Mouse (Mus musculus) megakaryocyte progenitor cell, adult 5-6 weeks (primary cell): ENCODE results near the gene Asic4. TPM values are rescaled to one million over a fixed set of nuclear protein-coding genes. Genes with fewer than 3 reads are reported as not detected.

Source experiments
- ATAC-seq: replicated peaks from 2 replicates; pipeline ENCODE4 v1.8.0; 2016; ENCODE audit warnings: mild to moderate bottlenecking, moderate TSS enrichment, inconsistent platforms; ENCODE audit not compliant: poor library complexity
- total RNA-seq, 2 experiments: library from RNA; stranded (forward) in 1 of 2; stranded (reverse) in 1 of 2; fragments of 157-497, 149-512 nt in 1 of 2; fragments of 200-1000 nt in 1 of 2; gene quantifications; 2 replicates each; pipeline versions ENCODE4 v1.2.3 to v1.2.4; 2015 to 2017

Asic4 gene
- total RNA-seq, 2 experiments from 2014 or later, result not detected

DNA sequence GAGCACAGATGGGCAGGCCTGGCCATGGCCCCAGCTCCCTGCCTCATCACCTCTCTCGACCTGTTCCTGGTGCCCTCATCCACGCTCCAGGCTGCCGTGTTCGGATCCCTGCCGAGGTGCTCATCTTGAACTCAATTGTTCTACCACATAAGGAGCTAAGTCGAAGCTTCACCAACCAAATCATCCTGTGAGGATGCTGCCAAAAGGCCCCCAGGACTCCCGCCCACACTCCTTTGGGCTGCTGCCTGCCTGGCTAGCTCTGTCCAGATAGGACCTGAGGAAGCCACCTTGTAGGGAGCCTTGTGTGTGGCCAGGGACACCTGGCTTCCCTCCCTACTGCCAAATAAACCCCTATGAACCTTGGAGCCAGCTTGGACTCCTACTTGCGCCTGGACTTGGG, 7.4 kb upstream of the Asic4 start:
- ATAC-seq, result no peak

DNA sequence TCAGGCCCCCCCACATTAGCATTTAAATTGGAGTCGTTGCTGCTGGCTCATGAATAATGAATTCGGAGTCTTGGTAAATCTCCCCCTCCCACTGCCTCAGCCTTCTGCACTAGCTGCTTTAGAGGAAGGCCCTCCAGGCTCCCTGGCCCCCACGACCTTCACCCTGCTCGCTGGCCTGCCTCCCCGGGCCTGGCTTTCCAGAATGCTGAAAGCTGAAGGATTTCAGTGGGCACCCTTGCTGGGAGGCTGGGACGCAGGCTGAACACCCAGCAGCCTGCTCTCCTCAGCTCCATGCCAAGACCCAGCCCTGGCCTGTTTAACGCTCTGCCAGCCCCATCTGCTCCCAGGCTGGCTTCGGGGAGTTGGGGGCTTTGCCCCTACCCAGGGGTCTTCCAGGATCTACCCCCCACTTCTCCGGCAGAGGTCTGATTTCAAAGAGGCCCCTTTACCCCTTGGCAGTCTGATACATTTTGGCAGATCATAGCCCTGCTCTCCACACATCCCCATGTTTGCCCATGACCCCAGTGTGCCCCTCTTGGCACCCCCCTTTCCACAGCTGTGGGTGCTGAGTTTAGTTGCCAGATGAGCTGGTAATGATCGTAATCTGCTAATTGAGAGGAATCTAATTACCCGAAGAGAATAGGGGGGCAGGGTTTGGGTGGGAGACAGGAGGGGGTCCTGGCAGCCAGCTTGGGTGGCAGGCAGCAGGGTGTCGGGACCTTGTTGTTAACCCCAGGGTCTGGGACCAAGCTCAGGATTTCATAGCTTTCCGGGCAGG, 6.8 kb upstream of the Asic4 start:
- ATAC-seq, result no peak

DNA sequence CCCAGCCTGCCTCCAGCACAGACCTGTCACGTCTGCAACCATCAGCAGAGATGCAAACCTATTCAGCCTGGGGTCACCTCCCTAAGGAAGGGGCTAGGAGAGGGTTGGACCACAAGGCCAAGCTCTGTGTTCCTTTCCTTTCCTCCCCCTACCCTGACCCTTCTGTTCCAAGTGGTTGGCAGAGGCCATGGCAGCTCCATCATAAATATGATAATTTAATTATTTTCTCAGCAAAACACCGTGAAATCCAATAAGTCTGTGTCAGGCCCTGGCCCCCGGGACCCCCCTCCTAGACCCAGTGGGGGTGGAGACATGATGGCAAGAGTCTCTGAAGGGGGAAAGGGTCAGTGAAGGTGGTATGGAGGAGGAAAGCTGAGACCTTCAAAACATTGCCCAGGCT, 6.0 kb upstream of the Asic4 start:
- no peak for ATAC-seq

DNA sequence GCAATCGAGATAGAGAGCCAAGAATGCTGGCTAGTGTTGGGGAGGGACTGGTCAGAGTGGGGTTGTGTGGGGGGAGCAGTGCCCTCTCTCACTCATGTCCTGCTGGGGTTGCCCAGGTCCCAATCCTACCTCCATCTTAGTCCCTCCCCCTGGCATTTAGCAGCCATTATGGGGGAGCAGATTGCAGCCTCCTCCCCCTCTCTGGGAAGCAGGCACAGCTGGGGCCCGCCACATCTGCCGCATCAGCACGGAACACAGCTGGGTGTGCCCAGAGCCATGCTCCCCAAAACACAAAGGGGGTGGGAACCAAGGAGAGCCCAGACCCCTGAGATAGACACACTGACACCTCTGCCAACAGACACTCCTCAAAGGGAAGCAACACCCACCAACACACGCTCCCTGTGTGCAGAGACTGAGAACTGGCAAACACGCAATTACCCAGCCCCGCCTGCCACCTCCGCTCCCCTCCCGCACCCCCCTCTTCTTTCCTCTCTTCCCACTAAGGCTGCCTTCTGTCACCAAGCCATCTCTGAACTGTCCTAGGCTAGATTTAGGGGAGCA, 5.0 kb upstream of the Asic4 start:
- peak; percentile 16; the same call in 1 of the 2 replicates for ATAC-seq

DNA sequence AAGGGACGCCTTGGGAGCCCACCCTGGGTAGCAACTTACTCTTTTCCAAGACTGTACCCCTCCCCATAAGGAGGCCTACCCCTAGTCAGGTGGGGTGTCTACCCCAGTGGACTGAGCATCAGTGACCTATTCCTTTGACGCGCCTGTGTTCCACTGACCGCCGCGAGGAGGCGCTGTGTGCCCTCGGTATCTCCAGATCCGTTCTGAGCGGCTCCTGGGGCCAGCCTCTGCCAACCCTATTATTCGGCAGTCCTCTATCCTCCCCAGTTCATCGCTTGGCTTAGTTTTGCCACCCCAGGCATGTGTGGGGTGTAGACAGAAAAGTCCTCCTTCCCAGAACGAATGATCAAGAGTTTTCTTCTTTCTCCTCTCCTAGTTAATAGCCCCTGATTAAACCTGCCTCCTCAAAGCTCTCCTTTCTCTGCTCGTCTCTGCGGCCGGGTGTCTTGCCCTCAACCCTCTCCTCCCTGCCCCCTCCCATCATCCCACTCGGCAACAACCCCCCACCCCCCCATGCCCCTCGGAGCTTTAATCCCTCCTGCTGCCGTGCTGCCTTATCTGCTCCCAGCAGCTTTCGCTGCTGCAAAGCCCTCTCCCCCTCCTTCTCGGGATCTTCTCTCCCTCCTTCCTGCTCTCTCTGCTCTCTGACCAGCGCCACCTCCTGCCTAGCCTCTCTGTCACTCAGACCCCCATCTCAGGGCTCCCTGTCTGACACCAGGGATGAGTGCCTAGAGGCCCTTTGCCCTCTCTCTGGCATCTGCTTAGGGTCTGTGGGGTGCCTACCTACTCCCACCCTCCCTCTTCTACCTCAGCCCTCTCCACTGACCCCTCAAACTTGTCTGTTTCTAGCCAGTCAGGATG, 4.3 kb upstream of the Asic4 start:
- peak; percentile 73 for ATAC-seq

DNA sequence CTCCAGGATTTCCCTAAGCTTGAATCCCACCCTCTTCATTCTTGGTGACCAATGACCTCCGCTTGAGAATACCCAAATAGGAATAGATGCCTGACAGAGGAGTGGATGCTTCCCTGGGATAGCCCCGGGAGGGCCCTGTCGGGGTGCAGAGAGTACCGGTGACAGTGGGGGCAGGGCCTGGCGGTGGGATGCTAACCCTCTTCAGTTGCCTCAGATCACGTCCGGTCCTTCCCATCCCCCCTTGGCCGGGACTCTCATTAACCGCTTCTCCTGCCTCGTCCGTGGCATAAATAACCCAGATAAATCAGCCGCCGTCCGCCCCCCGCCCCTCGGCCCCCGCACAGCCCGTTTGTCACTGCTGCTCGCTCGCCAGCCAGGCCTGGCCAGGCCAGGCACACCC, 3.6 kb upstream of the Asic4 start:
- no peak for ATAC-seq

DNA sequence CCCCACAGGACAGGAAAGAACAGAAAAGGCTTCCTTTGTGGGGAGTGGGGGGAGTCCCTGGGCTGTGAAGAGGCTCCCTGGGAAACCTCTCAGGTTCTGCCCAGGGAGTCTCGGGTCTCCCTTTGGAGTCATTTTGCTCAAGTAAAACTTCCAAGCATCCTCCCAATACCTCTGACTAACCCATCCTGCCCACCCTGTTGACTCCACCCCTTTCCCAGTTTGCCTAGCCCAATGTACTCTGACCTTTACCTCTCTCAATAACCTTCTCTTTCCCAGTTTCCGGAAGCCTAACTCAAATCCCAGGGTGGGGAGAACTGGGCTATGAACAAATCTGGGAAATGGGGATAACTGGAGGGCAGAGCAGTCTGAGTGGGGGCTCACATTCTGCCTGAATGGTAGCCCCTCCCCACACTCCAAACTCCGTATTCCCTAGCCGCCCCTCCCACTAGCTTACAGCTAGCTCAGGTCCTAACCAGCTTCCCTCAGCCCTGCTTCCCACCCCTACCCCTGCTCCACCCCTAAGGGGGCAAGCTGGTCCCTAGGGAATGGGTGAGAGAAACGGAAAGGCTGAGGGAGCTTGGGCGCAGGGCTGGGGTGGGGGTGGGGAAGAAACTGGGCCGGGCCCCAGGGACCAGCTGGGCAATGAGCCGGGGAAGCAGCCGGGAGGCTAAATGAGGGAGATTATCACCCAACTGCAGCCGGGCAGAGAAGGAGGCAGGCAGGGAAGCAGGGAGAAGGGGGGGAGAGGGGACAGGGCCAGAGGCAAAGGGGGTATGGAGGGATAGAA, 2.8 kb upstream of the Asic4 start:
- ATAC-seq, result no peak

DNA sequence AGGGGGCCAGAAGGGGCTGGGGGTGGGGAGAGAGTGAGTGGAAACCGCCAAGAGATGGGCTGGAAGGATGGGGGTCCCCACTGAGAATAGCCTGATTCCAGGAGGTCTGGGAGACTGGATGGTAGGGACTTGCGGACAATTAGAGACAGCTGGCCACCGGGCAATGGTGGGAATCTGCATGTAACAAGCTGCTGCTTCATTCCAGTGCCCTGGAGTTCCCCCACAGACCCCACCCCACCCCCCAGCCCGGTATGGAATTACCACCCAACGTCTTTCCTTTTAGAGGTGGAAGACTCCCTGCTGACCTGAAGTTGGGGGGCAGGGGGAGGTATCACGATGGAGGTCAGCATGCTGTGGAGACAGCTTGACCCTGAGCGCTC, 2.2 kb upstream of the Asic4 start:
- no peak for ATAC-seq

DNA sequence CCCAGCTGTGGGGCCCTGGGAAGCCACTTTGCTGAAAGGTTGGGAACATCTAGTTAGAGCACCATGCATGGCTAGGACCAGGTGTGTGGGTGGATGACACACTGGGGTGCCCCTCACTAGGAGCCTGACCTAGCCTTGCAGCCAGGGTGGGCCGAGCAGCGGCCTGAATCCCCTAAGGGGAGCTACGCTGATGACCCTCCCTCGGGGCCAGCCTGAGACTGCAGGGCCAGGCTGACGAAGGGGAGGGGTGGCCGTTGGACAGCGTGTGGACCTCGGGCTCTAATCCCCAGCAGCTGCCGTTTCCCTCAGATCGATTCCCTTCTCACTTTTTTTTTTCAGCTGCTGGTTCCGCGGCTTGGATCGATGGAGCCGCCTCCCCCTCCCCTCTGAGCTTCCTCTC, 1.3 kb upstream of the Asic4 start:
- no peak for ATAC-seq

DNA sequence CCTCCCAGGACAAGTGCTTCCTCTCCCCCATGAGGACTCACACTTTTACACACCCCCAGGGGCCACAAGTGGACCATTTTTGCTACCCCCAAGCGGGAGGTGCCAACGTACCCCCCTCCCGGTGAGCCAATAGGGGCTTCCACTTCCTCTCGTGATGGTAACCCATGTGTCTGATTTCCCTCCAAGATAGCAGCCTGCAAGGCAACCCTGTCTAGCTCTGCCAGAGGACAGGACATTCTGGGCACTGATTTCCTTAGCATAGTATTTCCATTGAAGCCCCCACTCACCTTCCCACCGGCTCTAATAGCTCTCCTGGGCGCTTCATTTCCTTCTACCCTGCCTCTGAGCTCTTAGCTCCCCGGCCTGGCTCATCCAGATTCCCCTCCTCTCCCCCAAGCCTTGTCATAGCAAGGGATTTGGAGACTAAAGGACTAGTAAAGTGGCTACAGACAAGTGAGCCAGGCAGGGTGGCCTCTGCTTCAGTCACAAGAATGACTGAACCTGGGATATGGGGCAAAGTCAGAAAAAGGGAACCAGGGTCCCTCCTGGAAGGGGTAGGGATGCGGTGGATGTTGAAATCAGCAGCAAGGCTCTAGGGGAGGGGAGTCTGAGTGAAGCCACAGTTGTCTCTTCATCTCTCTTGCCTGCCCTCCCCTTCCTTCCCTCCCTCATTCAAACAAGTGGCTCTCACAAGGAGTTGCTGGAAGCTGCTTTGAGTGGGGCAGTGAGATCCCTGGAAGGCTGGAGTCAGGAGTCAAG, 680 bp upstream of the Asic4 start:
- peak; percentile 32 for ATAC-seq

DNA sequence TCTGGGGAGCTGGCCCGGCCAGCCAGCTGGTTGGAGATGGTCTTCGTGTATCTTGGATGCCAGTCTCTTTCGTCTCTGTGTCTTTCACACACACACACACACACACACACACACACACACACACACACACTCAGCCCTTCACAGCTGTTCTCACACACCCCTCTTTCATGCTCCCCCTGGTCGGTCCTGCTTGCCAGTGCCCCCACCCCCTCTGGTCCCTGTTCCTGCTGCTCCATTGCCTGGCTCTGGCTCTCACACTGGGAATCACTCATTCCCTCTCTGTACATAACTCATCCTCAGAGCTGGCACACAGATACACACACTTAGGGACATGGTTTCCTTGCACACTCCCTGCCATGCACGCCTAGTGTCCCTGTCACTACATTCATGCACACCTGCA, 1.7 kb downstream of the Asic4 start:
- no peak for ATAC-seq

DNA sequence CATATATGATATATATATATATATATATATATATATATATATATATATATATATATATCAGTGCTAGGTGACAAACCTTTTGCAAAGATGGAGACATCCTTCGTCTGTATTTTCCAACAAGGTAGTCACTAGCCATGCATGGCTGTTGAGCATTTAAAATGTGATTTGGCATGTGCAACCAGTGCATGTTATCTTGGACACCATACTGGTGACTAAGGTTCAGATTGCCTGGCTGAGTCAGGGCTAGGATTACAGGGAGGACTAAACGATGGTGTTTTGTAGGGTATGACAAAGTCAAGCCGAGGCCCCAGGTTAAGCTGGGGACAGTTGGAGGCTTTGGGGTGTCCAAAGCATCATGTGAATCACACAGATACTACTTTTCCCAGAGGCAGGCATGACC, 5.2 kb downstream of the Asic4 start:
- no peak for ATAC-seq

DNA sequence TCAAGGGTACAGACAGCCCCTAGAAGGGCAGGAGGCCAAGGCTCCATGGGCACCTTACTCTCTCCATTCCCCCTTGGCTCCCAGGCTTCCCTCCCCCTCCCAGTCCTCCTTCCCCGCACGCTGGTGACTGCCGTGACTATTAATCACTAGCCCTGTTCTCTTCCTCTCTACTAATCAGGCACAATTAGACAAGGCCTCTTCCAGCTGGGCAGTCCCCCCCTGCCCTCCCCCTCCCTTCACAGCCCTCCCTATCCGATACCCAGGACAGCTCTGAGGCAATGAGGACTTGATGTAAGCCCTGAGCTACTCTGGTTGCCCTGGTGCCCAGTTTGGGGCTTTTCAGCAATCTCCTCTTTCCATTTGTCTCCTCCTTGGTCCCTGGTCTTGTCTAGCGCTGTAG, 5.7 kb downstream of the Asic4 start:
- no peak for ATAC-seq

DNA sequence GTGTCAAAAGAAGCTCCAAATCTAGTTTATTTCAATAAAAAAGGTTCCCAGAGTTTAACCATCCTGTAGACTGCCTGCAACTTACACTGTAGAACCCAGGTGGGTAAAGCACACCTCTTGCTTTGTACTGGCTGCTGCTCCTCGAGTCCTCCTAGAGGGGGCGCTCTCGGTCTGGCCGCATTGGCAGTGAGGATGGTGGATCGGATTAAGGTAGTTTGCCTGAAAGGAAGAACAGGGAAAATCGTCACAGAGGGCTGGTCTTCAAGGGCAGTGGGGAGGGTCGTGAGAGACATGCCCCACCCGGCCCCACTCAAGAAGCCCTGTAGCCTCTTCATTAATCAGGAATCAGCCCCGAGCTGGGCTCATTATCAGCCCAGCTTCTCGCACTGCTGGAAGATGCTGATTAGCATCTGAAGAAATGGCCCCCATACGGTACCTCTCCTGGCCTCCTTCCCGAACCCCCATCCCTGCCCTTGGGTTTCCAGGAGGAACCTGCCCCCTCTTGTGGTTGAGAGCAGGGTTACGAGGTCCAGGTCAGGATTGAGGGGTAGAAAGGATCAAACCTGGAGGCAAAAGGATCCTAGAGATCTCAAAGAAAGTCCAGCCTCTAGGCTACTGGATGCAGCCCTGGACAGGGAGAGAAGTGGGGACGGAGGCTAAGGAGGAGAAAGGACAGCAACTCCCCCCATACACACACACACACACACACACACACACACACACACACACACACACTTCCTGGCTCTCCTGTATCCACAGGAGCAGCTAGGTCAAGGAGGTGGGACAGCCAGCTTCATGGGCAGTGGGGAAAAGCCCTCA, 6.7 kb downstream of the Asic4 start:
- ATAC-seq, result peak; percentile 48; the same call in 1 of the 2 replicates

DNA sequence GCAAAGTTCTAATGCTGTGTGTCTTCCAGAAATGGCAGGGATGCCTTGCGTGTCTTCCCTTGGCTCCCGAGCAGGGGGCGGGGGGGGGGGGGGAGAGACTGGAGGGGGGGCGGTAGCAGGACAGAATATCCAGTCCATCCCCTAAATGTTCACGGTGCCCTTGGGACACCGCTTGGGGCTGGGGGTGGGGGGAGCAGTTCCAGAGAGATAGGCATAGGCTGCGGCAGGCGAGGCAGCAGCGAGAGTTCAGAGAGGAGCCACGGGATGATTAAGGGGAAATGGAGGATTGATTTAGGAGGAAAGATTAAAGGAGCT, 7.4 kb downstream of the Asic4 start:
- no peak for ATAC-seq

DNA sequence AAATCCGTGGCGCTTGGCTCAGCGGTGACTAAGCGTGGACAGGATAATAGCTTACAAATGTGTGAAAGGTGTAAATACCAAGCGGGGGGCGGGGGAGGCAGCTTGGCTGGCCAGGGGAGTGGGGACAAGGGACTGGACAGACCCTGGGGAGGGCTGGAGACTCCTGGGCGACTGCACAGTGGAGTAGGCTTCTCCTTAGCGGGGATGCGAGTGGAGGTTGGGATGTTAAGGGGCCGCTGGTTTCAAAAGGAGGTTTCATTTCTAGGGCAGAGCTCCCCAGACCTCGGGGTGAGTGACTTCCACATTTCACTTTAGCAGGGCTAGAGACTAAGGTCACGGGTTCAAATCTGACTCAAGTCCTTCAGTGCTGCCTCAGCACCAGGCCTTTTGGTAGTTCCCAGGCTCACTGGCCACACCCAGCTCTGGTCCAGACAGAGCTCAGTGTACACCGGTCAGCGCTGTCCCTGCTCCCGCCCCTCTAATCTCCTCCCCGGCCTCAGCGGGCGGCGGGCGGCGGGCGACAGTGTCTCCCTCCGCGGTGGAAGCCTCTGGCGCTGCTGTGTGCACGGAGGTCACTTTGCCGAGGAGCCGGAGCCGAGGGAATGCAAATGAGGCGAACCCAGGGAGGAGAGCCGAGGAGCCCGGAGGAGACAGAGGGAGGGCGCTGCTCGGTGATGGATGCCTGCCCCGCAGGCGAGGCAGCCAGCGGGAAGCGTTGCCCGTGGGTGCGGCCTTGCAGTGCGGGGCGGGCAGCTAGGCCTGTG, 8.0 kb downstream of the Asic4 start:
- ATAC-seq, result 0 out of 2 replicates have a peak, but pooled peaks have one; percentile 12

DNA sequence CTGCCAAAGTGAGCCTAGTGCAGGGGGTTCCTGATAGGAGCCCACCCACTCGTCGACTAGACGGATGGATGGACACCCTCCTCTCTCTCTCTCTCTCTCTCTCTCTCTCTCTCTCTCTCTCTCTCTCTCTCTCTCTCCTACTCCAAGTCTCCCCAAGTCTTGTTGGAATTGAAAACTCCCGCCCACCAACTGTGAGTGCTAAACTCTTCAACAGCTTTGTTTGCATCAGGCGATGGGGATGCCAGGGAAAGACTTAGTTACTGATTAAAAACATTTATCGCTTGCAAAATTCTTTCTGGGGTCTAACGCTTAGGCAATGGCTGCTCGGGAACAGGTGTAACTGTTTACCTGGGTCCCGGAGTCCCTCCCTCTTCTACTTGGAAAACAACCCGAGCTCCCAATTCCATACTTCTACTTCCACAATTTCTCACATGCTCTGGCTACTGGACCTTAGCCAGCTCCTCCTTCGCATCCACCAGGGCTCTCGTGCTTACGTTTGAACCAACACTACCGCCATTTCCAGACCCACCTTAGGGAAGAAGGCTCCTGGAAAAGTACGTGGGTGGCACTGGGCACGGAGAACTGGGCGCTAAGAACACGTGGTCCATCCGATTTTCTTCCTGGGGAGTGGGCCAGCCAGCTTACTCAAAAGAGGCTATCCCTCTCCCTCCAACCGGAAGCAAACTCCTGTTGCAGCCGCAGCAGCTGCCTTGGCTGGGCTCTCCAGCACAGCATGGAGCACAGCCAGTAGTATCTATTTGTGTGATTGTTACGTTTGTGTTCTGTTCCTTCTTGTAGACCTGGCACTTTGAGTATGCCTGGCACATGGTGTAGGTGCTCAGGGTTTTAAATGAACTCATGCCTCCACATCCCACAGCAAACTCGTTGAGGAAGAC, 8.8 kb downstream of the Asic4 start:
- ATAC-seq, result no peak

DNA sequence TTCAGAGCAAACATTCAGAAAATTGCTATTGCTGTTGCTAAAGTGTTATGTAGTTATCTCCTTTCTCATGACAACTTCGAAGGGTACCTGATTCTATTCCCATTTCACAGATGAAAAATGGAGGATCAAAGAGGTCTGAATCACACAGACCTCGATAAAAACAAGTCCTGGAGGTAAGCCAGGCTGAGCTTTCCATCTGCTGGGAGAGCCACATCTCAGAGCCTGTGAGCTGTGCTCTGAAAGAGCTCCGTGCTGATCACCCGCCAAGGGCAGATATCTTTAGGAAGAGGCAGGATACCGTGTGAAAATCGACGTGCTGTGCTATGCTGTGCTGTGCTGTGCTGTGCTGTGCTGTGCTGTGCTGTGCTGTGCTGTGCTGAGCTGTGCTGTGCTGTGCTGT, 10.1 kb downstream of the Asic4 start:
- no peak for ATAC-seq
